Mouse (Mus musculus) cerebellum, postnatal 36 days (tissue): ENCODE data around the gene Eif4a3.
A peak's percentile ranks its signal among the peaks of the same experiment; 100 is the strongest.

ENCODE experiments used
- DNase-seq, 2 experiments: peaks; one replicate each; pipeline ENCODE4 v3.0.0; 2021 to 2022; ENCODE audit warnings: mixed read lengths in 2 of 2

The Eif4a3 gene

DNA sequence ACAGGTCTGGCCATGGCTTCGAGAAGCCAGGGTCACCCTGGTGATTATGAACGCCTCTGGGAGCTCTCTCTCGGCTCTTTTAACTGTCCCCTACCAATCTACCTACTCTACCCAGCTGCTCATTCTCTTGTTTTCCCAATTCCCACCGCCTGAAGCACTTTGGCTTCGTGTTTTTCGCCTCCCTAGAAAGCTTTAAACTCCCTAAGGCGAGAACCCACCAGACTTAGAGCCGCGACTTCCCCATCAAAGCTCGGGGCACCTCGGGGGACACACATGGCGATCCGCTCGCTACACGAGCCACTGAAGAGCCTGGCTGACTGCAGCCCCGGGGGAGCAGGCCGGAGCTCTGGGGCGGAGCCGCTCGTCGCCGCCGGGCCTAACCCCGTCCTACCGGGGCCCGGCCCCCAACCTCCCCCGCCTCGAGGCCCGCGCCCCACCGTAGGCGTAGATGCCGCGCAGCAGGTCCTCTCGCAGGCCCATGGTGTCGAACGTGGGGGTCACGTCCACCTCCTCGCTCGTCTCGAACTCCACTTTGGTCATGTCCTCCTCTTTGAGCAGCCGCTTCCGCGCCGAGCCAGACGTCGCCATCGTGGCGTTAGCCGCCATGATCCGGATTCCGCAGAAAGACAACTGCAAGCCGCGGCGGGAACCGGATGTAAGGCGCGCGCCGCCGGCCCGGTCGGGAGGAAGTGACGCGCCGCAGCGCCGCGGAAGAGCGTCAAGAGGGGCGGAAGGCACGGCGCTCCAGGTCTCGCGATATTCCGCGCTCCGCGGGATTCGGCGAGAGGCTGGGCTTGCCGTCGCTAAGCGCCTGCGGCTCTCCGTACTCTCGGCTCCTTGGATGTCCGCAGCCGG is at the start of gene Eif4a3:
Gene Eif4a3 (minus strand): TSS at position 699 of the 855 bp plus-strand sequence.
- peak; percentile 95 to 98 for DNase-seq

DNA sequence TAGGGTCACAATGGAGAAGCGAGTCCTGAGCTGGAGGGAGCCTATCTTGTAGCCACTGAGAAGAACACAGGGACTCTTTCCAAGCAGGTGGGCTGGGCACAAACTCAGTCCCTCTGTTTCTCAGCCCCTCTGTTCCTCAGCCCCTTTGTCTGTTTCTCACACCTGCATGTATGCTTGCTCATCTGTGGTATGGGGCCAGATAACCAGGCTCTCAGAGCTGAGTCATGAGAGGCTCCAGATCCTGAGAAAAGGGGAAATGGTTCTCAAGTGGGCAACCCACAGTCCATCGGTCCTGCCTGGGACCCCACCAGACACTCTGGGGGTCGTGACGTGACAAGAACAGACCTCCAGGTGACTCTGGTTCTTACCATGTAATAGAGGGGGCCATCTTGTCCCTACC is 47.2 kb upstream of the Eif4a3 start:
- DNase-seq: no peak

GRCm38 (mm10) chr11:119344865-119345264 is 45.0 kb upstream of the Eif4a3 start:
- no peak for DNase-seq

DNA sequence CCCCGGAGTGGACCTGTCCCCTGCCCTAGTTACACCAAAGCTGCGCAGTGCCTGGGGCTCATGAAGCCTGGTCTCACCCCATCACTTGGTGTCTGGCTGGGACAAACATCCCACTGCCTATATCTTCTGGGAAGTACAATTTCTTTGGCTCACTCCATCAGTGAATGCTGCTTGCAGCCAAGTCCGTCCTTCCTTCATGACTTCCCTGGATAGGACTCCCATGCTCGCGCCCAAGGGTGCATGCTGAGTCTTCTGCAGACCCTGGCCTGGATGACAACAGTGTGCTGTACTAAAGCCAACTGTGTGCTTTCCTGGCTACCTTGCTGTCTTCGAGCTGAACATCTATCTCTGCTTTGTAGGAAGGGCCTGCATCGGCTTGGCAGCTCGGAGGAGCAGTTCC is 44.3 kb upstream of the Eif4a3 start:
- no peak for DNase-seq

- DNase-seq: peak; percentile 74 to 80
Measured at GRCm38 (mm10) chr11:119339637-119340036, 39.7 kb upstream of the Eif4a3 start.

DNA sequence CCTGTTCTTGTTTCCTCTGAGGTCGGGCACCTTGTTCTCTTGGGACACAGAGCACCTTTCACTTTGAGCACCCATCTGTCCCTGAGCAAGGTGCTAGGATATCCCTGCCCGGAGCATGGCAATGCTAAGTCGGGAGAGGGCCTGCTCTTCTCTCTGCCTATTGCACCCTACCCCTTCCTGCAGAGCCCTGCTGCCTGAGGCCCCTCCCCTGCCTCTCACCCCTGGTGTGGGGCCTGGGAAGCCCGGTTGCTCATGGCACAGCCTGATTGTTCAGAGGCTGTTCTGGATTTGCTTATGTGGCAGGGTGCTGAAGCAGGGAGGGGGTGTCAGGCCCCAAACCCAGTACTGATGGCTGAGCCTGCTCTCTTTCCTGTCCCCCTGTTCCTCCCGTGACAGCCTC is 39.3 kb upstream of the Eif4a3 start:
- no peak for DNase-seq

GRCm38 (mm10) chr11:119338271-119339059 is 38.6 kb upstream of the Eif4a3 start:
- DNase-seq: no peak

GRCm38 (mm10) chr11:119331970-119332369 is 32.1 kb upstream of the Eif4a3 start:
- DNase-seq: no peak

GRCm38 (mm10) chr11:119330592-119330991 is 30.7 kb upstream of the Eif4a3 start:
- no peak for DNase-seq

DNA sequence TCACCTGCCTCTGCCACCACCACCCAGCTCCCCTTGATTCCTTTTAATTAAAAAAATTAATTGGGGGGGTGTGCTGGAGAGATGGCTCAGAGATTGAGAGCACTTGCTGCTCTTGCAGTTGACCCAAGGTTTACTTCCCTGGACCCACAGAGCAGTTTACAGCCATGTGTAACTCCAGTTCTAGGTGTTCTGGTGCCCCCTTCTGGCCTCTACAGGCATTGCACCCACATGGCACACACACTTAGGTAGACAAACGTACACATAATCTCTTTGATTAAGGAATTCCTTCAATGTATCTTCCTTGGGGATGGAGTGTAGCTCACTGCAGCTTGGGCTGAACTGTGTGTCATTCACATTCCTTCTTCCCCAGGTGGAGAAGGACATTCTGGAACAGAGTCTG is 25.2 kb upstream of the Eif4a3 start:
- DNase-seq: no peak

DNA sequence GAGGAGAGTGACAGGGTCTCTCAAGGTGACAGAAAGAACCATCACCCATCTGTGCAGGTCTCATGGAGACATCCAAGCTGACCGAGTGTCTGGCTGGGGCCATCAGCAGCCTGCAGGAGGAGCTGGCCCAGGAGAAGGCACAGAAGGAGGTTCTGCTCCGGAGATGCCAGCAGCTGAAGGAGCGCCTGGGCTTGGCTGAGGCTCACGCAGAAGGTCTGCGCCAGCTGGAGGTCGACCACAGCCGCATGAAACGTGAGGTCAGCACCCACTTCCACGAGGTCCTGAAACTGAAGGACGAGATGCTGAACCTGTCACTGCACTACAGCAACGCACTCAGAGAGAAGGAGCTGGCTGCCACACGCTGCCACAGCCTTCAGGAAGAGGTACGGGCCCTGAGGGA is 22.6 kb upstream of the Eif4a3 start:
- peak; percentile 26 to 35 for DNase-seq

DNA sequence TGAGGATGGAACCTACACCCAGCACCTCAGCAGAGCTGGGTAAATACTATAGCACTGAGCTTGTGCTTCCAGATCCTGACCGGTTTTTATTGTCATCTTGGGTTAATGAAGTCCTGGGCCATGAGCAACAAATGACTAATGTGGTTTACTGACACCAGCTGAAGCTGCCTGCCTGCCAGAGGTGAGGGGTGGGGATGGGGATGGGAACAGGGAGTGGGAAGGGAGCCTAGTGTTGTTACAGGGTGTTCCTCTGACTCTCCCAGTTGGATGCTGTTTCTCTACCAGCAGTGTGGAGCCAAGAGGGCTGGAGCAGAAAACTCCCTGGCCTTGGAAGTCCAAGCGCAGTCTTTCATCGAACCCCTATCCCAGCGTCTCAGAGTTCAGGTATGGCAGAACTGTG is 16.8 kb upstream of the Eif4a3 start:
- DNase-seq: no peak

DNA sequence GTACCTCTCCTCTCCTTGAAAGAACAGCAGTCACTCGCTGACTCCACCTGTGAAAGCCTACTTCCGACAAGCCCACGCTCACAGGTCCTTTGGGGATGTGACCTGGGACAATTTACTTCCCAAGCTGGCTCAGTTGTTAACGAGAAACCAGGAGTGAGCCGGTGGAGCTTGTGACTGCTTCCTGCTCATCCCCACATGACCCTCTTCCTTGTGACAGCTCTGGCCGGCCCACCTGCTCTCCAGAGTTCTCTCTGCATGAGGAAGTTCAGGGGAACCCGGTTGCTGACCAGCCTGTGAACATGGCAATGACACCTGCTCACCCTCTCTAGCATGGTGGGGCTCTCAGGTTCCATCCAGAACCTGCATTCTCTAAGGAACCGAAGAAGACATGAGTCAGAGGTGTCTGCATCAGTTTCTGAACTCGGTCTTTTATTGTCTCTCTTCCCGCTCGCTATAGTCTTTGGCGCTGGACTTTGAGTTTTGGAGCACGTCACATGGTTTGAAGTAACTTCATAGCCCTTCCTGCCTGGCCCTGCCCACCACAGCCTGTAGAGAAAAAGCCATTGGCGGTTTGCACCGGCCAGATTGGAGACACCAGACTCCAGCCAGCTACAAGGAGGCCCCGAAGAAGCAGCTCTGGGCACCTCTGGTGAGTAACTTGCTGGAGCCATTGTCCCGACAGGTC is 14.5 kb upstream of the Eif4a3 start:
- DNase-seq: no peak

GRCm38 (mm10) chr11:119310621-119311020 is 10.7 kb upstream of the Eif4a3 start:
- no peak for DNase-seq

- DNase-seq: no peak
Measured at GRCm38 (mm10) chr11:119307916-119308315, 8.0 kb upstream of the Eif4a3 start.

DNA sequence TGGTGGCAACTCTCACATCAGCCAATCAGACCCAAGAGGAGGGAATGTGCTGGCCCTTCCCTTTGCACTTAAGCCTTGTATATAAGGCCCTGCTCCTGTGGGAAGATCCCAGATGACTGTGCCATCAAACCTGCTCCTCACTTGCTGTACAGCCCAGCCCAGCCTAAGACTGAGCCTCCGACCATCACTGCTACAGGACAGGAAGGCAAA is 7.7 kb upstream of the Eif4a3 start, which contains the start of gene Card14:
Gene Card14 (plus strand): TSS at position 111 of the 210 bp plus-strand sequence.
- DNase-seq: no peak

GRCm38 (mm10) chr11:119306762-119307657 is 7.1 kb upstream of the Eif4a3 start:
- no peak for DNase-seq

GRCm38 (mm10) chr11:119304904-119305712 is 5.2 kb upstream of the Eif4a3 start:
- peak; percentile 41 to 52 for DNase-seq

- DNase-seq: no peak
Measured at GRCm38 (mm10) chr11:119300986-119301385, 1.1 kb upstream of the Eif4a3 start.

GRCm38 (mm10) chr11:119300246-119300935 is 502 bp upstream of the Eif4a3 start:
- no peak for DNase-seq

DNA sequence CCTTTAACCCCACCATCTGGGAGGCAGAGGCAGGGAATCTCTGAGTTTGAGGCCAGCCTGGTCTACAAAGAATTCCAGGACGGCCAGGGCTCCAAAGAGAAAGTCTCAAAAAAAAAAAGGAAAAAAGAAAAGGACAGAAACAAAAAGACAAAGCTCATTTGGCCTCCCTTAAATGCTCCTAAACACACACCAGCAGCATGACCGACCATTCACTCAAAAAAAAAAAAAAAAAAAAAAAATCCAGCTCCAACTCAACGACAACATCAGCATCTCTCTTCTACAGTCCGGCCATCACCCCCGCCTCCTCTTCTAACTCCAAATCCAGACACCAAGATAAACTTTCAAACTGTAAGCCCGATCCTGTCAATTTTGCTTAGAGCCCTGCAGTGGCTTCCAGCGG is 972 bp downstream of the Eif4a3 start:
- DNase-seq: no peak
